Mouse (Mus musculus) small intestine, adult 2 months (tissue): ENCODE measurements at regions not wholly inside any gene's neighbourhood (a gene's known extent, or its start where the extent isn't known, plus 50 kb on each side); places are given as distances from the start of the nearest gene placed in this dataset.

Experiments used
- CTCF ChIP-seq: fragments of 200-500 bp; IDR thresholded peaks from 2 replicates; pipeline ENCODE4 v1.5.1; 2012; ENCODE audit warnings: low read depth, mild to moderate bottlenecking, control low read depth, inconsistent platforms, low read length, moderate library complexity, mixed read lengths; ENCODE audit not compliant: insufficient replicate concordance, insufficient read length; ENCODE audit errors: extremely low read depth
- POLR2A ChIP-seq: fragments of 200-500 bp; IDR thresholded peaks from 2 replicates; pipeline ENCODE4 v1.6.1; 2012; ENCODE audit warnings: low read depth, mild to moderate bottlenecking, control low read depth, inconsistent platforms, low read length, moderate library complexity

- TF ChIP-seq CTCF (no peak), POLR2A (no peak)
Observed at GRCm38 (mm10) chr6:4413201-4413600, 91.4 kb upstream of the Col1a2 start.
